Mouse (Mus musculus): ENCODE measurements around the gene Grk3.
A peak's percentile ranks its signal among the peaks of the same experiment; 100 is the strongest.

The Grk3 gene

GRCm38 (mm10) chr5:112872999-112873398, 142.6 kb downstream of the Grk3 start:
- no peak for DNase-seq (ENCODE audit: extremely low spot score, low spot score)

- peak; percentile 86 for DNase-seq (ENCODE audit: extremely low spot score, low spot score)
Measured at GRCm38 (mm10) chr5:112870729-112871128, 144.9 kb downstream of the Grk3 start.

GRCm38 (mm10) chr5:112868620-112869019, 147.0 kb downstream of the Grk3 start:
- DNase-seq (ENCODE audit: extremely low spot score, low spot score): no peak

GRCm38 (mm10) chr5:112864719-112865367, 150.7 kb downstream of the Grk3 start:
- peak; percentile 63 for DNase-seq (ENCODE audit: extremely low spot score, low spot score)

All from neural tube, embryonic 10.5 days (tissue).